Mouse (Mus musculus): ENCODE measurements at regions not wholly inside any gene's neighbourhood (a gene's known extent, or its start where the extent isn't known, plus 50 kb on each side); places are given as distances from the start of the nearest gene placed in this dataset.

- Histone ChIP-seq H3K36me3 (replicated peaks; ENCODE audit: low read length) (no peaks in the 10 kb centered on the region), H3K4me3 (replicated peaks) (no peak overlapping the region), H3K9me3 (peaks cover 15% of the 10 kb centered on the region), H3K4me1 (no peaks in the 10 kb centered on the region), H3K27me3 (replicated peaks) (peaks cover 16% of the 10 kb centered on the region)
- no peak for TF ChIP-seq GATA1 (IDR thresholded peaks at IDR 0.05; ENCODE audit: borderline replicate concordance, low read length)
Measured at GRCm38 (mm10) chr9:120843753-120844152, 85.3 kb upstream of the Ctnnb1 start.

GRCm38 (mm10) chr9:120845538-120845937 is 83.5 kb upstream of the Ctnnb1 start:
- TF ChIP-seq FLI1 (IDR thresholded peaks at IDR 0.05; ENCODE audit: low read length) (no peak), GATA1 (IDR thresholded peaks at IDR 0.05; ENCODE audit: borderline replicate concordance, low read length) (no peak)
- Histone ChIP-seq H3K4me3 (replicated peaks) (no peak overlapping the region), H3K9me3 (peaks cover 10% of the 10 kb centered on the region; the same call in 1 of the 2 replicates), H3K36me3 (replicated peaks; ENCODE audit: low read length) (no peaks in the 10 kb centered on the region), H3K4me1 (no peaks in the 10 kb centered on the region), H3K27me3 (replicated peaks) (peaks cover 24% of the 10 kb centered on the region)

- H3K4me3 ChIP-seq (replicated peaks): no peak overlapping the region
- H3K9me3 ChIP-seq: no peaks in the 10 kb centered on the region
- H3K27me3 ChIP-seq (replicated peaks): peaks cover 31% of the 10 kb centered on the region
- TF ChIP-seq GATA1 (IDR thresholded peaks at IDR 0.05; ENCODE audit: borderline replicate concordance, low read length) (no peak), FLI1 (IDR thresholded peaks at IDR 0.05; ENCODE audit: low read length) (no peak)
- no peaks in the 10 kb centered on the region for H3K4me1 ChIP-seq
- H3K36me3 ChIP-seq (replicated peaks; ENCODE audit: low read length): no peaks in the 10 kb centered on the region
Measured at GRCm38 (mm10) chr9:120847649-120848048, 81.4 kb upstream of the Ctnnb1 start.

- Histone ChIP-seq H3K4me3 (replicated peaks) (no peak overlapping the region), H3K4me1 (no peaks in the 10 kb centered on the region), H3K27me3 (replicated peaks) (peaks cover 24% of the 10 kb centered on the region), H3K36me3 (replicated peaks; ENCODE audit: low read length) (no peaks in the 10 kb centered on the region), H3K9me3 (no peaks in the 10 kb centered on the region)
- TF ChIP-seq GATA1 (IDR thresholded peaks at IDR 0.05; ENCODE audit: borderline replicate concordance, low read length) (no peak), FLI1 (IDR thresholded peaks at IDR 0.05; ENCODE audit: low read length) (no peak)
Measured at GRCm38 (mm10) chr9:120848962-120849361, 80.1 kb upstream of the Ctnnb1 start.

DNA sequence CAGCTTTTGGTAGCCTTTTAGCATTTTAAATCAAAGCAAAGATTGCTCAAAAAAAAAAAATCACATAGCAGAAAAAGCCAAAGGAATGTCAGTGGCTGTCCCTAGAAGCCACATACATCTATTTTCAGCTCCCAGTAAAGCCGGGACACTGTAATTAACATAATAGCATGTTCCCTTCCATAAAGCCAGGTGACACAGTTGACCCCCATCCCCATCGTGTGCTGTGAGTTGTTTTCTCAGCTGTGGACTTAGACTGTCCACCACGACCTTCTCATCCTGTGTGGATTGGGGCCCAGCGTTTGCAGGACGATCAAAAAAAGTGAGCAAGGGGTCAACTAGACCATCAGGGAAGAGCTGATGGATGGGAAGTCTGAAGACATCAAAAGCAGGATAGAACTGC is 78.9 kb upstream of the Ctnnb1 start:
- H3K4me1 ChIP-seq: no peaks in the 10 kb centered on the region
- peaks cover 24% of the 10 kb centered on the region for H3K27me3 ChIP-seq (replicated peaks)
- TF ChIP-seq GATA1 (IDR thresholded peaks at IDR 0.05; ENCODE audit: borderline replicate concordance, low read length) (no peak), FLI1 (IDR thresholded peaks at IDR 0.05; ENCODE audit: low read length) (no peak)
- H3K36me3 ChIP-seq (replicated peaks; ENCODE audit: low read length): no peaks in the 10 kb centered on the region
- H3K9me3 ChIP-seq: no peaks in the 10 kb centered on the region
- H3K4me3 ChIP-seq (replicated peaks): no peak overlapping the region

DNA sequence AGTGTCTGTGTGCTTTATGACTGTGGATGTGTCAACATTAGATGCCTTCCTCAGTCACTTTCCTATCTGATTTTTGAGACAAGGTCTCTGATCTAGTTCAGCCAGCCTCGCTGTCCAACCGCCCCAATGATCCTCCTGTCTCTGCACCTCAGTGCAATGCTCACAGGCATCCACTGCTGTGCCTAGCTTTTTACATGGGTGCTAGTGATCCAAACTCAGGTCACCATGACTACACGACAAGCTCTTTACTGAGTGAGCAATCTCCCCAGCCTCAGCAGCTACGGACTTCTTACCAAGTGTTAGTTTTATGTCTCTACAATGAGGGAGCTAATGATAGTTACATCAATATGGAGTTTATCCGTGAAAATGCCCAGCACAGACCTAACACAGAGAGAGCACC is 77.1 kb upstream of the Ctnnb1 start:
- Histone ChIP-seq H3K36me3 (replicated peaks; ENCODE audit: low read length) (no peaks in the 10 kb centered on the region), H3K4me3 (replicated peaks) (no peak overlapping the region), H3K4me1 (peaks cover 7% of the 10 kb centered on the region), H3K9me3 (0 out of 2 replicates have a peak, but pooled peaks cover 6% of the 10 kb centered on the region), H3K27me3 (replicated peaks) (peaks cover 20% of the 10 kb centered on the region)
- no peak for TF ChIP-seq FLI1 (IDR thresholded peaks at IDR 0.05; ENCODE audit: low read length)
- no peak for TF ChIP-seq GATA1 (IDR thresholded peaks at IDR 0.05; ENCODE audit: borderline replicate concordance, low read length)

DNA sequence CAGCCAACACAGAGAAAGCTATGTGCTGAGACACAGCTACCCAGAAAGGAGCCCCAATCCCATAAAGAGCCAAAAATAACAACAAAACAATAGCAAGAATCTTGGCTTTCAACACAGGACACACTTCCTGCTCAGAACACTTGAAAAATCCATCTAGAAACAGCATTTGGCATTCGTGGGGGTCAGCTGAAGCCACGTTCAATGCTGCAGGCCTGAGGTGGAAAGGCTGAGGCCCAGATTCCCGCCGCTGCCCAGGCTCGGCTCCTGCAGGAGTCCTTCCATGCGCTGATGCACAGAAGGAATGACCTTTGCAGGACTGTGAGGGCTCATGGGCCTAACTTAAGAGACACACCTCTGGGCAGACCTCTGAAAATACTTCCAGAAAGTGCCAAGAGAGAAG is 76.4 kb upstream of the Ctnnb1 start:
- H3K4me3 ChIP-seq (replicated peaks): no peak overlapping the region
- peaks cover 7% of the 10 kb centered on the region for H3K4me1 ChIP-seq
- H3K27me3 ChIP-seq (replicated peaks): peaks cover 20% of the 10 kb centered on the region
- TF ChIP-seq GATA1 (IDR thresholded peaks at IDR 0.05; ENCODE audit: borderline replicate concordance, low read length) (no peak), FLI1 (IDR thresholded peaks at IDR 0.05; ENCODE audit: low read length) (no peak)
- 0 out of 2 replicates have a peak, but pooled peaks cover 6% of the 10 kb centered on the region for H3K9me3 ChIP-seq
- no peaks in the 10 kb centered on the region for H3K36me3 ChIP-seq (replicated peaks; ENCODE audit: low read length)

DNA sequence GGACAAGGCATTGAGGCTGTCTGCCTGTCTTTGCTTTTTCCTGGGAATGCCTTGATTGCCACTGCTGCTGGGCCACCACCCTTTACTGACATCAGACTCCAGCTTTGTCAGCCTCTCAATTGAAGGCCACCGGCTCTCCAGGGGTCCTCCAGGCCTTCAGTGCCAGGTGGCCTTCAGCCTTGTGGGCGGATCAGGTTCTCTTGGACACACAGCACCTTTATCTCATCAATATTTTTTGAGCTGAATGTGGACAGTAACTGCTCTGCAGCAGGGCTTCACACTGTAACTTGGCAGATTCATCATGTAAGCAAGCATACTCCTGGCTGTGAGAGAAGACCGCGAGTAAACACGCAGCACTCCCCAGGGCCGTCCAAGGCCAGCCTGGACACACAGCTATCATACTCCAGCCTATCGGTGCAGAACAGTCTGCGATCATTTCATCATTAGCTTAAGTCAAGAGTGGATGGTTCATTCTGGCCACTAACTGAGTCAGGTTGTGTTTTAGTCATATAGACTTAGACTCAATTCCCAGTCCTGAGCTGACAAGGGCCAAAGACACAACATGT is 75.9 kb upstream of the Ctnnb1 start:
- Histone ChIP-seq H3K9me3 (0 out of 2 replicates have a peak, but pooled peaks cover 6% of the 10 kb centered on the region), H3K27me3 (replicated peaks) (peaks cover 18% of the 10 kb centered on the region), H3K4me3 (replicated peaks) (no peak overlapping the region), H3K4me1 (peaks cover 7% of the 10 kb centered on the region), H3K36me3 (replicated peaks; ENCODE audit: low read length) (no peaks in the 10 kb centered on the region)
- TF ChIP-seq GATA1 (IDR thresholded peaks at IDR 0.05; ENCODE audit: borderline replicate concordance, low read length) (no peak), FLI1 (IDR thresholded peaks at IDR 0.05; ENCODE audit: low read length) (no peak)

- H3K9me3 ChIP-seq: 0 out of 2 replicates have a peak, but pooled peaks cover 6% of the 10 kb centered on the region
- no peak overlapping the region for H3K4me3 ChIP-seq (replicated peaks)
- no peaks in the 10 kb centered on the region for H3K36me3 ChIP-seq (replicated peaks; ENCODE audit: low read length)
- peaks cover 14% of the 10 kb centered on the region for H3K27me3 ChIP-seq (replicated peaks)
- TF ChIP-seq FLI1 (IDR thresholded peaks at IDR 0.05; ENCODE audit: low read length) (no peak), GATA1 (IDR thresholded peaks at IDR 0.05; ENCODE audit: borderline replicate concordance, low read length) (no peak)
- H3K4me1 ChIP-seq: peaks cover 7% of the 10 kb centered on the region
Measured at GRCm38 (mm10) chr9:120854351-120854750, 74.7 kb upstream of the Ctnnb1 start.

- Histone ChIP-seq H3K4me1 (peaks cover 7% of the 10 kb centered on the region), H3K9me3 (0 out of 2 replicates have a peak, but pooled peaks cover 6% of the 10 kb centered on the region), H3K4me3 (replicated peaks) (no peak overlapping the region), H3K27me3 (replicated peaks) (peaks cover 9% of the 10 kb centered on the region), H3K36me3 (replicated peaks; ENCODE audit: low read length) (no peaks in the 10 kb centered on the region)
- TF ChIP-seq GATA1 (IDR thresholded peaks at IDR 0.05; ENCODE audit: borderline replicate concordance, low read length) (no peak), FLI1 (IDR thresholded peaks at IDR 0.05; ENCODE audit: low read length) (no peak)
Measured at GRCm38 (mm10) chr9:120855293-120856050, 73.5 kb upstream of the Ctnnb1 start.

Data from megakaryocyte, embryonic 14.5 days (primary cell).